Mouse (Mus musculus) adrenal gland, postnatal 4 days (tissue): ENCODE measurements around the gene Ccnl1. TPM values are rescaled to one million over a fixed set of nuclear protein-coding genes. Genes with fewer than 3 reads are reported as not detected.

Experiments used
- DNase-seq, 2 experiments: peaks; one replicate each; pipeline ENCODE4 v3.0.0; 2021 to 2022; ENCODE audit warnings: low spot score in 2 of 2, mixed read lengths in 2 of 2
- total RNA-seq, 2 experiments: library from RNA; stranded (reverse); gene quantifications; 2 replicates each; pipeline ENCODE4 v1.2.3; 2021

The Ccnl1 gene
- total RNA-seq, 2 experiments from 2014 or later: 109 to 117 TPM

DNA sequence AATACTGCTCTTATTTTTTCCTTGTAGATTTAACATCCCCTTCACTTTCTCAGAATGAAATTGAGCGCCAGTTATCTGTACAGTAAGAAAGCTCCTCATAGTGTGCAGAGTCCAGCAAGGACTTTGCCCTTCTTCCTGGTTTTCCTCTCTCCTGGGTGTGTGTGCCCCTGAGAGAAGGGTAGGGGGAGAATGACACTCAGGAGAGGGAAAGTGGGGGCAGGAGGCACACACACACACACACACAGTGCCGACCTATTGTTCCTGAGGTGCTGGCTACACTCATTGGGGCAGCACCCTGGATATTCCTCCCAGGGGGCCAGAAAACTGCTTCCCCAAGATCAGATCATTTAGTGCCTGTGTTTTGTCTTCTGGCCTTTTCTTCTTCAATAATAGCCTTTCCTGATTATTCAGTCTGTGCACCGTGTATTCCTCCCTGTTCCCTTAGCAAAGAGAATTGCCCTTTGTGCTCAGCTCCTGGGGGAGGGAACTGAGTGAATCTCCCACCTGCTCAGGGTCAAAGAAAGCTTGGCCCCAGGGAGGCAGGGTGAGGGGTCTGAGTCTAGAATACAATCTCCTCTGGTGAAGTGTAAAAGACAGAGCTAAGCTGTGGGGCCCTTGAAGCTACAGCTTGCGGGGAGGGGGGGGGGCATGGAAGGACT lies 29.3 kb downstream of the Ccnl1 start:
- no peak for DNase-seq

DNA sequence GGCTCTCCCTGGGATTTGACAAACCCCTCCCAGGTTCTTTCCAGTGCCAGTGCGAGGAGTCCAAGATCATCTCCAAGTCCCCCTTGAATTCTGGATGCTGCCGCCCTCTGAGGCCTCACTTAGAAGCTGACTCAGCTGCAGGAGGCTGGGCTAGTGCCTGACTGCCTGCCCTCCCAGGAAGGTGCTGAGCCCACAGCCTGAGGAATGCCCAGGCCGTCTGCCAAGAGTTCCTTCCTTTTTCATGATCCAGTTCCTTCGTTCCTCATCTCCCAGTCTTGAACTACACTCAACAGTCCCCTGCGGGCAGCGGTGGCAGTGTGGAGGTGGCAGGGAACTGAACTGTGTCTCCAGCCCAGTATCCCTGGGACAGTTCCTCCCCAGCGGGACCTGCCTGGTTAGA lies 30.4 kb downstream of the Ccnl1 start:
- peak; percentile 10 to 23 for DNase-seq

DNA sequence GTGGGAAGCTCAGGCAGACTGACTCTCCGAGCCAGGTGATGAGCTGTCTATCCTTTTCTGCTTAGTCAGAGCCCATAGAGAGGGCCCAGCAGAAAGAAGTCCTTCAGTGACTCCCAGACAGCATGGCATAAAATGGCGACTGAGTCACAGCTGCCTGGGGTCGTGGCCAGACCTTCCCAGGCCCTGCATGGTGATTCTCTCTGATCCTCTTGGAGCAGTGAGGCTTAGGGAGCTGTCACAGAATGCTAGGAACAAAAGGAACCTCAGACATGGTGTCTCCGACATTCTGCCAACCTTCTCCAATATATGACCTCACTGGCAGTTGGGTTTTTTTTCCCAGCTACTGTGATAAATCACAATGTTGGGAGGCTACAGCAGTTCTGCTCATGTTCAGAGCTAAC lies 30.9 kb downstream of the Ccnl1 start:
- DNase-seq: no peak

DNA sequence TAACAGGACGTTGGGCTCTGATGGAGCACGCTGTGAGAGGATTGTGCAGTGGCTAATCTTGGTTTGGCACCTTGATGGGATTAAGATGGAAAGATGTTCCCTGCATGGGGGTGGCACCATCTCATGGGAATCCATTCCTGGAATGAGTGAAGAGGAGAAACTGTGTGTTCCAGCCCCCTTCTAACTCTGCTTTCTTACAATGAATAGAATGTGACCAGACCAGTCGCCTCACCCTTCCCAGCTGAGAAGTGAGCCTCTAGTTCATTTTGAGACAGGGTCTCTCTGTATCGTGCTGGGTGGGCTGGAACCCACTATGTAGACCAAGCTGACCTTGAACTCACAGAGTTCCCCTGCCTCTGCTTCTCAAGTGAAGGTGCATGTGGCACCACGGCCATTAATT lies 31.6 kb downstream of the Ccnl1 start:
- DNase-seq: no peak

DNA sequence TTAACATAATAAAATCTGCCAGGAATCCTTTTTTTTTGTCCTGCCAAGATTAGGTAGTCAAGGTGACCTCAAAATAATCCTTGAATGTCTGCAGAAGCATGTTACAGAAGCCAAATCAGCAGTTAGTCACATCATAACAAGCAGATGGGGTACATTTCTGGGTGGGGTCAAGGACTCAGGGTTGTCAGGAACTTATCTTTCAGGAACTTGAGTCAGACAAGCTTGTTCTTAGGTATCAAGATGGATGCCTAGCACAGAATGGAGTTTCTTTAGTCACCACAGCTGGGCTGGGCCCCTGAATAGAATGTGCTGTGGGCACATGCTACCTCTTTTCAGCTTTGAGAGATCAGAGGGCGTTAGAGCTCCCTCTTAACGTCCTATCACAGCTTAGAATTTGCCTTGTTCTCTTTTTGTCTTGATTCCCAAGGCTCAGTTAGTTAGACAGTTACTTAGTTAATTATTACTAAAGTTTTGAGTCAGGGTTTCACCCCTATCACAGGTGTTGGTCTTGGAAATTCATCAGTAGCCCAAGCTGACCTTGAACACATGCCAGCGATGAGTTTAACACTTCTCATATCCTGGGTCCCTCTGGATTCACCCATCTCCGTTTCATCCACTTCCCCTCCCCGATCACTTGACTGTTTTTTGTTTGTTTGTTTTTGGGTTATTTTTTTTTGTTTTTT lies 32.9 kb downstream of the Ccnl1 start:
- DNase-seq: no peak

DNA sequence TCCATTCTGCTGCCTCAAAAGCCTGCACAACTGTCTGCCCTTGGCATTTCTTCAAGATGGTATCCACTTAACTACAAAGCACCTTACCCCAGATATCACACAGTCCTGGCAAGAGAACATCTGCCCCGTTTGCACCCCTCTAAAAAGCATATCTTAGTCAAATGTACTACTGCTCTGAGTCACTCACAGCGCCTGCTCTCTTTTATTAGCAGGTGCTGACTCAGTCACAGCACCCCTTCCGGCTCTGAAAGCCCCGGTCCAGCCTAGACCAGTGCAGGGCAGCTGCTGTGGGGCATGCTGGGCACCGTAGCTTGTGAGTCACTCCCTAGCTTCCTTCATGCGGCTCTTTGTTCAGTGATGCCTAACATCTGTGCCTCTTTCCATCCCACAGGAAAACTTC lies 35.6 kb downstream of the Ccnl1 start:
- no peak for DNase-seq

DNA sequence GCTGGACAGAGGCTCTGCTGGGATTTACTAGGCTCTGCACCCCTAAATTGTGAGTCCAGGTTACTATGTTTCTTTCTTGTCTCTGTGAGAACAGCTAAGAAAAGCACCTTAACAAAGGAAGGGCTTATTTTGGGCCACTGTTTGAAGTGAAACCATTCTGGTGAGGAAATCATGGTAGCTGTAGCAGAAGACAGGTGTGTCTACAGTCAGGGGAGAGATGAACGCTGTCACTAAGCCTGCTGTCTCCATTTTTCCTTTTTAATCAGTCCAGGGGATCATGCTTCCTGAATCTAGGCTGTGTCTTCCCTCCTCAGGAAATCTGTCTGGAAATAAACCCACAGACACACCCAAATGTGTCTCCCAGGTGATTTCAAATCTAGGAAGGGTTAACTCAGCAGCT lies 36.4 kb downstream of the Ccnl1 start:
- no peak for DNase-seq

DNA sequence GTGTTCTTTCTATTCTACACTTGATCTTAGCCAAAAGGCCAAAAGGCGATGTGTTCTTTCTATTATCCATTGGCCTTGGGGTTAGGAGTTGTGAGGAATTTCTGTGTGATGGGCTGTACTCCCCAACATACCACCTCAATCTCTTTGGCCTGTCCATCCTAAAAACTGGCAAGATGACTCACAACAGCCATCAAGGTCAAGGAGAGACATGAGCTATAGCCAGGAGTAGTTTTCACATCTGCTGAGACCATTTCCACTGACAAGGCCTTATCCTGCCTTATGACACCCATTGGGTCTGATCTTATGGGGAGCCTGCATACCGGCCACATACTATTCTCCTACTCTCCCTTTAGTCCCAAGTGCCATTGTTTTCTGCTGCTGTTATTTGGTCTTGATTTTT lies 39.0 kb downstream of the Ccnl1 start:
- no peak for DNase-seq

DNA sequence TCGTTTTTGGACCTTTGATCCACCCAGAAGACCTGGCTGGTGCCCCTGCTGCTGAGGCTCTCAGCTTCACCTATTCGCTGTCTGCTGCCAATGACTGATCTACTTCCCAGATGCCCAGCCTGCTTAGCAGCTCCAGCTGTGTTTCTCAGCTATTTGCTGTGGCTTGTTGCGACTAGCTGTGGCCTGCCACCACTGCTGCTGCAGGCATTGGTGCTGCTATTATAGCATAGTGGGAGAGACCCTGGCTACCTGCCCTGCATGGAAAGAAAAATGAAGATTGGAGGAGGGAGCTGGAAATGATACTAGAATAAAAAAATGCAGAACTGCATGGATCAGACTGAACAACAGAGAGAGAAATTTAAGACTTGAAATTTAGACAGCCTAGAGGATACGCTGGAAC lies 45.1 kb downstream of the Ccnl1 start:
- DNase-seq: no peak

DNA sequence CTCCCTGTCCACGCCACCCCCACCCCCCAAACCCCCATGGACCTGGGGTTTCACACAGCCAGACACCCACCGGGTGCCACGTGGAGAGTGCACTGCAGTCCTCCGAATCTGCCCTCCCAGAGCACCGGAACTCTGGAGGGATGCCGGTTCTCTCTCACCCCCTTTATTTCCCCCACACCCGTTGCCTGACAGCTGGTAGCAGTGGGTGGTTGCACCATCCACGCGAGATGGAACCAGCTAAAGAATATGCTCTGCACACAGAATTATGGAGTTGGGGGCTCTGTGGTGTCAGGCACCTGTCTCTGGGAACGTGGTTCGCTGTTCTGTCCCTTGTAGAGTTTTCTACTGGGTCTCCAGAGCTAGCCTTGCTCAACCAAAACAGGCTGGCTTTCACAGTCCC lies 45.8 kb downstream of the Ccnl1 start:
- no peak for DNase-seq

DNA sequence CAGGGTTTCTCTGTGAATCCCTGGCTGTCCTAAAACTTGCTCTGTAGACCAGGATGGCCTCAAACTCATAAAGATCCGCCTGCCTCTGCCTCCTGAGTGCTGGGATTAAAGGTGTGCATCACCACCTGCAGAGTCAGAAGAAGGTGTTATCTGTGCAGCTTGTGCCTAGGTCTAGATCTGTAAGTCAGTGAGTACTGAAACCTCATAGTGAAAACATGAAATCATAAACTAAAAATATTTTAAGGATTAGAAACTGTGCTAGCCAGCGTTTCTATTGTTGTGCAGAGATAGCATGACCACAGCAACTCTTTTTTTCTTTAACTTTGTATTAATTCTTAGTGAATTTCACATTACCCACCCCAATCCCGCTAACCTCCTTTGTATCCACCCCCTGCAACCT lies 46.8 kb downstream of the Ccnl1 start:
- no peak for DNase-seq

DNA sequence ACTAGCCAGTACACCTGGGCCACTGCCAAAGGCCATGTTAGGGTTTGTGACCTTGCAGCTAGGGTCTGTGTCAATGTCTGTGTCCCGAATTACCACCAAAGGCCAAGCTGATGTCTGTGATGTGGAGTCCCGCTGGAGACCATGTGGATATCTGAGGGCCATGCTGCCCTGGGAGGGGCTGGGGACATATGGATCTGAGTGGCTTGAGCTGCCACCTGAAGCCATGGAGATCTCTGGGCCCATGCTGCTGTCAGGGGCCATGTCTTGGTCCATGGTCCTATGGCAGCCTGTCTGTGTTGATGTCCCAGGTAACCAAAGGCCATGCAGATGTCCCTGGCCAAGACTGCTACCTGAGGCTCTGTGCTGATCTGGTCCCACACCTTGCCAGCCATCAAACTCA lies 48.6 kb downstream of the Ccnl1 start:
- DNase-seq: no peak

DNA sequence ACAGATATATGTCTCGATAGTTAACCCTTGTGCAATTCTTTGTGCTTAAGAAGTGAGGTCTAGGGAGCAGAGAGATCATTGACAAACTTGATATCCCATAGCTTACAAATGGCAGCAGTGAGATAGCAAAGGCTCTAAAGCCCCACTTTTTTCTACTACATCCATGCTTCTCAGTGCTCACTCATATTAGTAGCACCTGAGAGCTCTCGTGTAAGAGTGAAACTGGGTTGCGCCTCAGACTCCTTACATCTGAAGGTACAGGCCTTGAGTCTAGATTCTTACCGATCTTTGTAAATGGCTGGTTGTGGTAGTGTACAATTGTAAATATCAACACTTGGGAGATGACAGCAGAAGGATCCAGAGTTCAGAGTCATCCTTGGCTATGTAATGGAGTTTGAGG lies 50.5 kb downstream of the Ccnl1 start:
- no peak for DNase-seq

DNA sequence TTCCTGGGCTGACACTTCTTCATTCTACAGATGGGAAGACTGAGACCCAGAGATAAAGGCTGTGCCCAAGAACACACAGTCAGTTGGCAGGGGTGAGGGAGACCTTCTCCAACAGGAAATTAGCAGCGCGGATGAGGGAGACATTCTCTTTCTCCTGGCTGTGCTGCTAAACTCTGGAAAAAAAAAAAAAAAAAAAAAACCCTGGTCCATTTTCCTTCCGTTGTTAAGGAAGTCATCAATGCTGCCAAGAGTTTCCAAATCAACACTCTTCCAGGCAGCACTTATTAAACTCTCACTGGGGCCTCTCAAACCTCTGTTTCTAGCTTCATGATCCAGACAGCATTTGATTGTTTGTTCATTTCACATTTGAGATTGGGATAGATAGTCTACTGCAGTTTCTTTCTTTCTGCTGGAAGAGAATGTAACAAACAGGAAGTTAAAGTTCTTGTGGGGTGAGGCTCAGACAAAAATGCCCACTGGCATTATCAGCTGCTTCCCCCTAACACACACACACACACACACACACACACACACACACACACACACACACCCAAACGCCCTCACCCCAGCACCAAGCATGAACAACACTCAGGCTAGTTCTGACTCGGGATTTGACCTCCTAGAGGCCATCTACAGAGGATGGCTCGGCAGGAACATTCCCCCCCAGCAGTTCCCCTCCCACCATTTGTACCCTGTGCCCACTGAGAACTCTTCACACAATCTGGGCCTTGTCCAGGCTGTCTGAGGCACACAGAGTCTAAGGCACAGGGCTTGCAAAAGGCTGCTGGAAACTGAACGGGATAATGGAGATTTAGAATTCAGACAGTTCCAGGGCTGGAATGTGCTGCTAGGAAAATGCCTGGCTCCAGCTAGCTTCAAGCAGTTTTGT lies 52.5 kb downstream of the Ccnl1 start:
- no peak for DNase-seq

DNA sequence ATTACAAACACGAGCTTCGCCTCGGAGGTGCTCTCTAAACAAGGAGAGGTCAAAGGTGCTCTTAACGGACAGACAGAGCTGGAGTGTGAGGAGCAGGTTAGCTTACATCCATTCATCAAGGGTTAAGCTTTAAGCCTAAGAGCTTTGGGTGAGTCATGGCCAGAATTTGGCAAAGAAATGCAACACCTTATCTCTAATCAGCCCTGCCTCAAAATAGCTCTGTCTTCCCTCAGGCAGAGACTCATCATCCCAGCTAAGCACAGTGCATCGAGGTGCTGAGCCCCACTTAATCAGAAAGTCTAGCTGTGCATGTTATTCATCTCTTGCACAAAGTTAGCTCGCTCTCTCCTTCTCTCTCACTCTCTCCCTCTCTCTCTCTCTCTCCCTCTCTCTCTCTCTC lies 53.3 kb downstream of the Ccnl1 start:
- no peak for DNase-seq

DNA sequence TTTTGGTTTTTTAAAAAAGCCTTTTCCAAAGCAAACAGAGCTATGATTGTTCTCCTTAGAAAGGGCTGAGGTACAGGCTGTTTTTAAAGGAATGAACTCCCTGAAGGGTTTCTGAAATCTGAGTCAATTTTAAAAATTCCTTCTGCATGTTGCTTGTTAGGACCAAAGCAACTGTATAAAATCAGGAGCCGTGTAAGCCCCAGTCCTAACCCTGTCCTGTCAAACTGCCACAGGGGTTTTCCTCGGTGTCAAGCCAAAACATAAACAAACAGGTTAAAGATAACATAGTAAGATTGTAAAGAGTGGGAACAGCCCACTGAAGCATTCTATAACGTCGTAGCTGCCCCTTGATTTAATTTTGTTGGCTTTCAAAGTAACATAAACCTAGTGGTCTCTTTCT lies 53.9 kb downstream of the Ccnl1 start:
- no peak for DNase-seq

DNA sequence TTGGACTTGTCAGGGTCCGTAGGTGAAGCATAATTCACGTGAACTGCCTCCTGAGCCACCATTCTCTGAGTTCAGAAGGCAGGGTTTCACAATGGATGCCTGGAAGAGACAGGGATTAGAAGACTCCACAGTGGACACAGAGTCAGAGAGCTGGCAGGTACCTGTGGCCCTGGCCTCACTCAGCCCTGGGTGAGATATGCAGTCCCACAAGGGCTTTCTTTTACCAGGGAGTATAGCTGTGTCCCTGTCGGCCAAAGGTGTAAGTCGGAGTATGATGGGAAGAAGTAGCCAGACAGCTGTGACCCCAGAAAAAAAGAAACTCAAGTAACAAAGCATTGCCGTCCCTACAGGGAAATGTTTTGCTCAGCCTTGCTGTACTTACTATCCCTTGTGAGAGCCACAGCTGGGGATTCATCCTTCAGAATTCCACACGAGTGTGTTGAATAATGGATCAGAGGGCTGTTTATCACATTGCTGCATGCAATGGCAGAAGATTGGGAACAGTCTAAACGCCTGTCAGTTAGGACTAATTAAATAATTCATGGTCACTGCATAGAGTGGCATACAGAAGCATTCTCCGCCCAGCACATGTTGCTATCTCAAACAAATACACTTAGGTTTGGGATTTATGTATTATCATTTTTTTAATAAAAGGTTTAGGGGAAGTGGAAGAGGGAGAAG lies 59.3 kb downstream of the Ccnl1 start:
- DNase-seq: no peak

DNA sequence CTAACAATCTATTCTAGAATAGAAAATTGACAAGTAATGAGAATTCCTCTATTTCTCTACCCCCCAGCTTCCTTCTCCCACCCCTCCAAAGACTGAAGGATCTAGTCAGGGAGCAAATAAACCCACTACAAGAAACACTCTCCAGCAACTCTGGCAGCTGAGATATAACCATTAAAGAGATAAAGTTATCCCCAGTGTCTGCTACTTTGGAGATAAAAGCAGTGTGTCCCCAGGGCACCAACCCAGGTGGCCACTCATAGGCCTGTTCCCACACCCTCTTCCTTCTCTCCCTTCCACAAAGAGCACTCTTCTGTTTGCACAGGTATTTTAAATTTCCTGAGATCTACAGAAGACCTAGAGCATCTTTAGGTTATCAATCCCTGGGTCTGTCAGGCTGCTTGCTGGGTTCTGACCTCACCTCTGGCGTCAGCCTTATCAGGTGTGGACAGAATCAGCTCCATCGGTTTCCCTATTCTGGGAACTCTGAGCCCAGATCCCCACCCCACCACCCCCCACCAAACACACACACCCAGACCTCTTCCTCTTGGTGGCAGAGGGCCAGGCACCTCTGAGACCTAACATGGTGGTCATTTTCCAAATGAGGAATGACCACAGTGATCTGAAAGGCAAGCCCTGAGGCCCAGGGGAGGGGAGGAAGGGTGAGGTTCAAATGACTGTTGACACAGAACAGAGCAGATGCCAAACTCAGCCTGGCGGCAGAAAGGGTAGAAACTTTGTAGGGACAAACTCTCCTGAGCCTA lies 60.6 kb downstream of the Ccnl1 start:
- DNase-seq: no peak
